Mouse (Mus musculus) cerebellum, adult 2 months (tissue): ENCODE results near the gene Rab31. TPM values are rescaled to one million over a fixed set of nuclear protein-coding genes. Genes with fewer than 3 reads are reported as not detected.
"Not testable (repeated sequence)": the region's sequence is repeated elsewhere in the genome, so short reads cannot be mapped to it uniquely, and the experiment has no call there.

Experiments
- DNase-seq, 2 experiments: peaks; one replicate each; pipeline ENCODE4 v3.0.0; 2021
- H3K27ac ChIP-seq: fragments of 200-500 bp; 2 replicates; pipeline ENCODE4 v1.5.1; 2012; ENCODE audit warnings: low read length, control low read depth, inconsistent platforms; ENCODE audit not compliant: insufficient read depth
- H3K27me3 ChIP-seq: fragments of 200-500 bp; 2 replicates; pipeline ENCODE4 v1.6.1; 2012; ENCODE audit warnings: inconsistent platforms, mild to moderate bottlenecking, low read length, moderate library complexity; ENCODE audit not compliant: control insufficient read depth, insufficient read depth
- H3K4me1 ChIP-seq: fragments of 200-500 bp; 2 replicates; pipeline ENCODE4 v1.6.1; 2011; ENCODE audit warnings: low read length; ENCODE audit not compliant: control insufficient read depth, insufficient read depth
- H3K4me3 ChIP-seq: fragments of 200-500 bp; replicated peaks from 2 replicates; pipeline ENCODE3; 2011; ENCODE audit warnings: mild to moderate bottlenecking, low read depth, low read length, control low read depth; ENCODE audit not compliant: insufficient read depth
- CTCF ChIP-seq: fragments of 200-500 bp; IDR thresholded peaks from 2 replicates; pipeline ENCODE4 v1.5.1; 2011; ENCODE audit warnings: low read depth, mild to moderate bottlenecking, control low read depth, low read length, moderate library complexity, borderline replicate concordance; ENCODE audit not compliant: insufficient read depth
- POLR2A ChIP-seq: fragments of 200-500 bp; IDR thresholded peaks from 2 replicates; pipeline ENCODE4 v1.6.1; 2011; ENCODE audit warnings: low read length, control low read depth, borderline replicate concordance; ENCODE audit not compliant: insufficient read depth
- WGBS: fragments of 180-500 bp; shearing (Covaris S2); methylation state at CpG from one replicate; pipeline ENCODE4 v1.1.7; 2018; 5-methylcytosine and 5-hydroxymethylcytosine counted together
- polyA plus RNA-seq: library from polyadenylated mRNA; depleted of rRNA; stranded (reverse); fragments of >200 nt; gene quantifications from 2 replicates; pipeline ENCODE4 v1.2.3, GENCODE M21; 2012

Rab31 gene
- polyA plus RNA-seq, 1 experiment: 79.7 TPM

GRCm38 (mm10) chr17:65639144-65639543, 133.4 kb downstream of the Rab31 start:
- Histone ChIP-seq H3K4me3 (no peak overlapping the region), H3K27ac (no peak overlapping the region), H3K27me3 (no peaks in the 10 kb centered on the region), H3K4me1 (peaks cover 5% of the 10 kb centered on the region; the same call in 1 of the 2 replicates)
- DNase-seq: no peak
- WGBS: 97% methylated on average over 1 of the region's 1 CpGs
- no peak for TF ChIP-seq CTCF
- TF ChIP-seq POLR2A: no peak

DNA sequence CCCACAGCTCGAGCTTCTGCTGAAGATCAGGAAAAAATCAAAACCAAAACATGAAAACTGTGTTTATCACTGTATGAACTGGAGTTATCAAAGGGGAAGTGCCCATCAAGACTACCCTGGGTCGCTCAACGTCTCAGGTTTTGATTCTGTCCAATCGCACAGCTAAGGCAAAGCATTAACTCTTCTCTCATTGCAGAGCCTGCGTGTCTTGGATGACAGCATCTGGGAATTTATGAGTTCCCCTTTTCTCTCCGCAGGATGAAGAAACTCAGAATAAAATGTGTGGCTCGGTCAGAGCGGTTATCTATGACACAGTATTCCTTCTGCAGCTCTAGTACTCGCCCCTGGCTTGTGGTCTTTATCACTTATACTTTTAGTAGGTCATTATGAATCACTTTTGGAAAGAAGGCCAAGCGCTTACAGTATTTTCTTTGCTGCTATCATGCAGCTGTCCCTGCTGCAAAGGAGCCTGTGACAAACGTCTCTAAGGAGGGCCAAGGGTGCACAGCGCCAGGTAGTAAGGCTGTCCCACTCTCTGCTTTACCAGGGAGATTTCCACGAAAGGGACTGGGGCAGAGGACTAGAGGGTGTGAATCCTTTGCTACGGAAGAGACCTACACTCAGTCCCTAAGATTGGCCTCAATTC, 136.7 kb downstream of the Rab31 start:
- Histone ChIP-seq H3K4me3 (no peak overlapping the region), H3K27ac (no peak overlapping the region), H3K4me1 (no peaks in the 10 kb centered on the region), H3K27me3 (no peaks in the 10 kb centered on the region)
- DNase-seq: no peak
- WGBS: 88% methylated on average over 14 of the region's 14 CpGs
- TF ChIP-seq CTCF (no peak), POLR2A (no peak)

DNA sequence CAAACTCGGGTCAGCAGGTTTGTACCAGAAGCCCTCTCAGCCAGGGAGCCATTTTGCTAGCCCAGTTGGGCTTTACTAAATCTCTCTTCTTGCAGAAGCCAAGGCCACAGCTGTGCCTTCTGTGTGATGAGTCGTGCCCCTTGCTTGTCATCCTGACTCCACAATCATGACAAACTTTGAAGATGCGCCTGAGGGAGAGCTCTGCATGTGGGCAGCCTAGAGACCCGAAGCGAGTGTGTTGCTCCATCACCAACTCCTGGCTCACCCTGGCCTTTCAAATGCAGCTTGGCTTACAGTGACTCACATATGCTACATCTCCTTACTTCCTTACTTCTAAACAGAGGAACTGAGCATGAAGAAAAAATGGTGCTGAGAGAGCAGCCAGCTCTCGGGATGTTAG, 142.6 kb downstream of the Rab31 start:
- no peak overlapping the region for H3K27ac ChIP-seq
- WGBS: 57% methylated on average over 6 of the region's 6 CpGs
- H3K27me3 ChIP-seq: no peaks in the 10 kb centered on the region

GRCm38 (mm10) chr17:65628823-65629532, 143.6 kb downstream of the Rab31 start:
- not testable (repeated sequence) for H3K4me1 ChIP-seq, H3K4me3 ChIP-seq, DNase-seq, H3K27me3 ChIP-seq, H3K27ac ChIP-seq
- WGBS: 88% methylated on average over 13 of the region's 13 CpGs

More for the DNA sequence above, 142.6 kb downstream of the Rab31 start:
- TF ChIP-seq POLR2A (no peak), CTCF (no peak)
- no peak for DNase-seq
- H3K4me3 ChIP-seq: no peak overlapping the region
- H3K4me1 ChIP-seq: no peaks in the 10 kb centered on the region

DNA sequence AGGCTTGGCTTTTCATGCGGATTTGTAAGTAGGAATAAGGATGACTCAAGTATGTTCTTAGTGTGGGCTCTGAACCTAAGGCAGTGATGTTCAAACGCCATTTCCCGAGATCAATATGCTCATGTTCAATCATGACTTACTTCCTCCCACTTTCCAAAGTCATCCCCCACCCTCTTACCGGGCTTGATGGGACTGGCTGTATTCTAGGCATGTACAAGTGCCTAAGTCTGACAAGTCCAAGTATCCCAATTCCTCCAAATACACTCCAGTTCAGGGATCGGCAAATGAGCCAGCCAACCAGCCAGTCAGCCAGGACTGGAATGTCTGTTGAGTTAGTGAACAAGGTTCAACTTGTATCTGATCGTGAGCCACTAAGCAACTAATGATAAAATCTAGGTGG, 146.3 kb downstream of the Rab31 start:
- no peak overlapping the region for H3K27ac ChIP-seq
- no peaks in the 10 kb centered on the region for H3K4me1 ChIP-seq
- TF ChIP-seq POLR2A (no peak), CTCF (no peak)
- H3K4me3 ChIP-seq: no peak overlapping the region
- no peaks in the 10 kb centered on the region for H3K27me3 ChIP-seq
- whole genome bisulfite sequencing: 94% methylated on average over 6 of the region's 6 CpGs
- no peak for DNase-seq

GRCm38 (mm10) chr17:65625563-65625962, 147.0 kb downstream of the Rab31 start:
- Histone ChIP-seq H3K27ac (no peak overlapping the region), H3K4me3 (no peak overlapping the region), H3K4me1 (no peaks in the 10 kb centered on the region), H3K27me3 (no peaks in the 10 kb centered on the region)
- WGBS: 89% methylated on average over 6 of the region's 6 CpGs
- no peak for DNase-seq
- TF ChIP-seq CTCF (no peak), POLR2A (no peak)

DNA sequence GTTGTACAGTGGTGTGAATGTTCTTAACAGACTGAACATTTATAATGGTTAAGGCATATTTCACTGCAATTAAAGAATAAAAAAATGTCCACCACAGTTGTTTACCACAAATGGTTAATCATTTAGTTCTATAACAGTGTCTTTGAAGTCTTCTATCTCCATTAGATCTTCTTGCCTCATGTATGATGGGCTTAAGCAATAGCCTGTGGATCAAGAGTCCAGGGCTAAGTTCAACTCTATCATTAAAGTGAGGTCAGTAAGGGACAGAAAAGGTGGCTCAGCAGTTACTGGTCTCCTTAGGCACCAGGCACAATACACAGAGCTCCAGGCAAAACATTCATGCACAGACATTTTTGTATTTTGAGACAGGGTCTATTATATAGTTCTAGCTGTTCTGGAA, 149.4 kb downstream of the Rab31 start:
- no peak for DNase-seq
- TF ChIP-seq CTCF (no peak), POLR2A (no peak)

GRCm38 (mm10) chr17:65618431-65618830, 154.1 kb downstream of the Rab31 start:
- H3K4me3 ChIP-seq: no peak overlapping the region
- TF ChIP-seq CTCF (no peak), POLR2A (no peak)
- no peaks in the 10 kb centered on the region for H3K4me1 ChIP-seq
- no peaks in the 10 kb centered on the region for H3K27me3 ChIP-seq
- WGBS: 64% methylated on average over 2 of the region's 2 CpGs
- DNase-seq: no peak
- H3K27ac ChIP-seq: no peak overlapping the region

More for the DNA sequence above, 149.4 kb downstream of the Rab31 start:
- H3K4me1 ChIP-seq: no peaks in the 10 kb centered on the region
- H3K27ac ChIP-seq: no peak overlapping the region
- no peak overlapping the region for H3K4me3 ChIP-seq
- H3K27me3 ChIP-seq: no peaks in the 10 kb centered on the region
